16 mouse cellular contexts compared by ENCODE assay signal in the genomic region with DNA sequence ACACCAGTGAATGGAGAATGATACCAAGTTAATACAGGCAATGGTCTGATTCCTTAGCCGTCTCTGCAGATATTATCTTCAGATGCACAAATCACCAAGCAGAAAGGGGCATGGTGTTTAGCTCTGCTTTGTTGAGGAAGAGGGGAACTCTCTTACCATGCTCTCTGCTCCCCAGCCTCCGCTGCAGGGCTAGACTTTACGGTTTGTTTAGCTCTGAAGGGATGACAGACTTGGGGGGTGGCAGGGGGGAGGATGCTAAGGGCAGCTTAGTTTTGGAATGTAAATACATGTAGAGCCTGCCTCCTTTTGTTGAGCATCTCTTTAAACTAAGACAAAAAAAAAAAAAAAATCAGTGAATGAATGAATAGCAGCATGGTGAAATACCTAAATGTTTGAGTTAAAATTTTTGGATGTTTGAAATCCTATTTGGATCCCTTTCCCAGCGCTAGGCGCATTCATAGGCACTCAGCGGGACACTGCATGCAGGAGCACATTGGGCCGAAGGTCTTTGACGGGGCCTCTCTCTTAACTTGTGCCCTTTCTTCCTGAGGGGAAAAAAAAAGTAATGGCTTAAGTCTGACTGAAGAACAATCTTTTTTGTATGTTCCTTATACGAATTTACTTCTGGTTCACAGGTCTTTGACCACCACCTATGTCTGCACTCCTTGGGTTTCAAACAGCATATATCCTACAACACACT.
"Had no signal": no experiment of that assay in that cellular context is flagged by ENCODE, and none has a peak within 500 bp of the region (broad histone marks: within the 10 kb centered on the region; RNA-seq: fewer than 3 reads in every experiment).

No protein-coding gene starts in this region.

- H3K9me3 ChIP-seq: kidney, embryonic 15.5 days; liver, embryonic 13.5 days; neural tube, embryonic 12.5 days; neural tube, embryonic 15.5 days; stomach, embryonic 15.5 days had no signal

- H3K9ac ChIP-seq: kidney, embryonic 15.5 days; liver, embryonic 13.5 days; neural tube, embryonic 12.5 days; neural tube, embryonic 15.5 days; stomach, embryonic 15.5 days had no signal

- H3K27me3 ChIP-seq: kidney, embryonic 15.5 days; liver, embryonic 13.5 days; neural tube, embryonic 12.5 days; neural tube, embryonic 15.5 days; stomach, embryonic 15.5 days had no signal

- H3K4me1 ChIP-seq: liver, embryonic 13.5 days; stomach, embryonic 15.5 days had no signal

- H3K4me2 ChIP-seq: kidney, embryonic 15.5 days; liver, embryonic 13.5 days; neural tube, embryonic 15.5 days; stomach, embryonic 15.5 days had no signal

- H3K27ac ChIP-seq: kidney, embryonic 15.5 days; left cerebral cortex, adult 2 months; liver, embryonic 13.5 days; macrophage; neural tube, embryonic 12.5 days; neural tube, embryonic 15.5 days; stomach, embryonic 15.5 days had no signal

- H3K4me3 ChIP-seq: kidney, embryonic 15.5 days; left cerebral cortex, adult 2 months; liver, embryonic 13.5 days; neural tube, embryonic 12.5 days; neural tube, embryonic 15.5 days; stomach, embryonic 15.5 days had no signal

- H3K36me3 ChIP-seq: kidney, embryonic 15.5 days; liver, embryonic 13.5 days; neural tube, embryonic 12.5 days; neural tube, embryonic 15.5 days; stomach, embryonic 15.5 days had no signal

- DNase-seq: kidney, adult 8-10 months; kidney, postnatal 10 days; kidney, postnatal 36 days; layer of hippocampus, postnatal 36 days; liver, embryonic 13.5 days; lung, adult 2 months; right cerebral cortex, adult 18-20 months; right cerebral cortex, postnatal 14 days; spleen, adult 18-20 months; thymus, postnatal 25 days had no signal
